Mouse (Mus musculus): Measurements from ENCODE around the gene Plxnc1. TPM values are rescaled to one million over a fixed set of nuclear protein-coding genes. Genes with fewer than 3 reads are reported as not detected.

The Plxnc1 gene
- polyA plus RNA-seq, 1 experiment from 2014 or later = 2.5 TPM

GRCm38 (mm10) chr10:94974345-94975098, 29.9 kb upstream of the Plxnc1 start:
- Histone ChIP-seq H3K27me3 (no peaks in the 10 kb centered on the region), H3K27ac (replicated peaks) (no peak overlapping the region), H3K4me1 (no peaks in the 10 kb centered on the region; the same call in 1 of the 2 replicates), H3K4me2 (replicated peaks) (0 out of 2 replicates have a peak overlapping the region, but pooled peaks have one; percentile 4), H3K36me3 (no peaks in the 10 kb centered on the region), H3K9me3 (replicated peaks) (no peaks in the 10 kb centered on the region), H3K9ac (no peak overlapping the region), H3K4me3 (replicated peaks) (no peak overlapping the region)
- no peak for ATAC-seq (ENCODE audit: insufficient number of reproducible peaks, low FRiP score, low TSS enrichment, low read depth)
- WGBS = 49% methylated on average over 9 of the region's 9 CpGs

DNA sequence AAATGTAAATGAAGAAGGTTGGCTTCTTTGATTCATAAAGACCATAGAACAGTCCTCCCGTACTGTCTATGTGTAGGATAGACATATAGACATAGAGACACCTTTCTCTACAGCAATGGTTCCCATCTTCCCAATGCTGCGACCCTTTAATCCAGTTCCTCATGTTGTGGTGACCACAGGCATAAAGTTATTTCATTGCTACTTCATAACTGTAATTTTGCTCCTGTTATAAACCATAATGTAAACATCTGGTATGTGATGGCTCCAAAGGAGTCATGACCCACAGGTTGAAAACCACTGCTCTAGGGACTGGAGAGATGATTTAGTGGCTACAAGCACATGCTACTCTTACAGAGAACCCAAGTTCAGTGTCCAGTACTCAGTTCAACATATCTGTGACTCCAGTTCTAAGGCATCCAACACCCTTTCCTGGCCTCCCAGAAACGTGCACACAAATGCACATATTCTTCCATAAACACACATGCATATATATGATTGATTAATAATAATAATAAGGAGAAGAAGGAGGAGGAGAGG, 27.1 kb upstream of the Plxnc1 start:
- no peak overlapping the region for H3K27ac ChIP-seq (replicated peaks)

GRCm38 (mm10) chr10:94970221-94970620, 25.6 kb upstream of the Plxnc1 start:
- Histone ChIP-seq H3K36me3 (no peaks in the 10 kb centered on the region), H3K4me1 (no peaks in the 10 kb centered on the region; the same call in 1 of the 2 replicates), H3K27me3 (no peaks in the 10 kb centered on the region), H3K9ac (no peak overlapping the region), H3K4me3 (replicated peaks) (no peak overlapping the region), H3K4me2 (replicated peaks) (no peak overlapping the region), H3K27ac (replicated peaks) (no peak overlapping the region), H3K9me3 (replicated peaks) (no peaks in the 10 kb centered on the region)
- ATAC-seq (ENCODE audit: insufficient number of reproducible peaks, low FRiP score, low TSS enrichment, low read depth) = no peak
- 67% methylated on average over 6 of the region's 6 CpGs for WGBS

More for the DNA sequence above, 27.1 kb upstream of the Plxnc1 start:
- Histone ChIP-seq H3K36me3 (no peaks in the 10 kb centered on the region), H3K4me1 (no peaks in the 10 kb centered on the region; the same call in 1 of the 2 replicates), H3K27me3 (no peaks in the 10 kb centered on the region), H3K4me2 (replicated peaks) (no peak overlapping the region), H3K9me3 (replicated peaks) (no peaks in the 10 kb centered on the region), H3K9ac (no peak overlapping the region), H3K4me3 (replicated peaks) (no peak overlapping the region)
- 83% methylated on average over 3 of the region's 3 CpGs for WGBS
- ATAC-seq (ENCODE audit: insufficient number of reproducible peaks, low FRiP score, low TSS enrichment, low read depth) = no peak

- WGBS = 88% methylated on average over 7 of the region's 7 CpGs
- H3K9ac ChIP-seq = no peak overlapping the region
- ATAC-seq (ENCODE audit: insufficient number of reproducible peaks, low FRiP score, low TSS enrichment, low read depth) = no peak
- H3K36me3 ChIP-seq = no peaks in the 10 kb centered on the region
- no peak overlapping the region for H3K27ac ChIP-seq (replicated peaks)
- H3K27me3 ChIP-seq = no peaks in the 10 kb centered on the region
- no peaks in the 10 kb centered on the region; the same call in 1 of the 2 replicates for H3K9me3 ChIP-seq (replicated peaks)
- no peaks in the 10 kb centered on the region for H3K4me1 ChIP-seq
- H3K4me3 ChIP-seq (replicated peaks) = no peak overlapping the region
- H3K4me2 ChIP-seq (replicated peaks) = no peak overlapping the region
Measured at GRCm38 (mm10) chr10:94967468-94967867, 22.8 kb upstream of the Plxnc1 start.

GRCm38 (mm10) chr10:94966789-94967188, 22.2 kb upstream of the Plxnc1 start:
- WGBS = 91% methylated on average over 7 of the region's 7 CpGs
- ATAC-seq (ENCODE audit: insufficient number of reproducible peaks, low FRiP score, low TSS enrichment, low read depth) = no peak
- Histone ChIP-seq H3K4me1 (no peaks in the 10 kb centered on the region), H3K27me3 (no peaks in the 10 kb centered on the region), H3K4me3 (replicated peaks) (no peak overlapping the region), H3K27ac (replicated peaks) (no peak overlapping the region), H3K9ac (no peak overlapping the region), H3K9me3 (replicated peaks) (no peaks in the 10 kb centered on the region; the same call in 1 of the 2 replicates), H3K36me3 (no peaks in the 10 kb centered on the region), H3K4me2 (replicated peaks) (no peak overlapping the region)

- ATAC-seq (ENCODE audit: insufficient number of reproducible peaks, low FRiP score, low TSS enrichment, low read depth) = no peak
- WGBS = 86% methylated on average over 3 of the region's 3 CpGs
Measured at GRCm38 (mm10) chr10:94965093-94965492, 20.5 kb upstream of the Plxnc1 start.

GRCm38 (mm10) chr10:94962005-94962404, 17.4 kb upstream of the Plxnc1 start:
- no peak for ATAC-seq (ENCODE audit: insufficient number of reproducible peaks, low FRiP score, low TSS enrichment, low read depth)
- no peaks in the 10 kb centered on the region; the same call in 1 of the 2 replicates for H3K9me3 ChIP-seq (replicated peaks)
- H3K4me3 ChIP-seq (replicated peaks) = no peak overlapping the region
- H3K4me1 ChIP-seq = no peaks in the 10 kb centered on the region
- no peak overlapping the region for H3K27ac ChIP-seq (replicated peaks)
- no peaks in the 10 kb centered on the region for H3K36me3 ChIP-seq
- no peaks in the 10 kb centered on the region for H3K27me3 ChIP-seq
- H3K4me2 ChIP-seq (replicated peaks) = no peak overlapping the region
- H3K9ac ChIP-seq = no peak overlapping the region
- WGBS = 80% methylated on average over 10 of the region's 10 CpGs

More at GRCm38 (mm10) chr10:94965093-94965492, 20.5 kb upstream of the Plxnc1 start:
- Histone ChIP-seq H3K9ac (no peak overlapping the region), H3K4me2 (replicated peaks) (no peak overlapping the region), H3K27me3 (no peaks in the 10 kb centered on the region), H3K27ac (replicated peaks) (no peak overlapping the region), H3K4me1 (no peaks in the 10 kb centered on the region), H3K4me3 (replicated peaks) (no peak overlapping the region), H3K36me3 (no peaks in the 10 kb centered on the region), H3K9me3 (replicated peaks) (no peaks in the 10 kb centered on the region; the same call in 1 of the 2 replicates)

DNA sequence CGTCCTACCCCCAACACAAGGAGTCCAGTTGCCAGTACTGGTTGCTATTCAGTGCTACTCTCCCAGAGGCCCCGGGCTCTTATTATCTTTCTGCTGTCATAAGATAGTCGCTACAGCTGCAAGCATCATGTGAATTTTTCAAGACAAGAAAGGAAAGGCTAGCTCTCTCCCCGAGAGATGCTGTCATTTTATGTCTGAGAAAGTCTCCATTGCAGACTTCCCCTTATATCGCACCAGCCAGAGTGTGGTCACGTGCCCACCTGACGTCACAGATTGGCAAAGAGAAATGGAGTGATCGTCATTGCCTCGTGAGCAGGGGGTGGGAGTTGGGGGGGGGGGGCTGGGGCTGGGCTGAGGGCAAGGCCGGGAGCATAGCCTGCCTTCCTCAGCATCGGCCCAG, 16.6 kb upstream of the Plxnc1 start:
- Histone ChIP-seq H3K36me3 (no peaks in the 10 kb centered on the region), H3K4me3 (replicated peaks) (no peak overlapping the region), H3K27ac (replicated peaks) (no peak overlapping the region), H3K9me3 (replicated peaks) (no peaks in the 10 kb centered on the region; the same call in 1 of the 2 replicates), H3K4me1 (no peaks in the 10 kb centered on the region), H3K4me2 (replicated peaks) (no peak overlapping the region), H3K27me3 (no peaks in the 10 kb centered on the region), H3K9ac (no peak overlapping the region)
- no peak for ATAC-seq (ENCODE audit: insufficient number of reproducible peaks, low FRiP score, low TSS enrichment, low read depth)
- WGBS = 77% methylated on average over 11 of the region's 11 CpGs

GRCm38 (mm10) chr10:94958311-94958710, 13.7 kb upstream of the Plxnc1 start:
- H3K4me3 ChIP-seq (replicated peaks) = no peak overlapping the region
- H3K4me1 ChIP-seq = no peaks in the 10 kb centered on the region
- no peak overlapping the region for H3K9ac ChIP-seq
- no peaks in the 10 kb centered on the region for H3K9me3 ChIP-seq (replicated peaks)
- no peak overlapping the region for H3K4me2 ChIP-seq (replicated peaks)
- H3K36me3 ChIP-seq = no peaks in the 10 kb centered on the region
- 7% methylated on average over 7 of the region's 7 CpGs for WGBS
- no peak for ATAC-seq (ENCODE audit: insufficient number of reproducible peaks, low FRiP score, low TSS enrichment, low read depth)
- no peaks in the 10 kb centered on the region for H3K27me3 ChIP-seq
- H3K27ac ChIP-seq (replicated peaks) = no peak overlapping the region

DNA sequence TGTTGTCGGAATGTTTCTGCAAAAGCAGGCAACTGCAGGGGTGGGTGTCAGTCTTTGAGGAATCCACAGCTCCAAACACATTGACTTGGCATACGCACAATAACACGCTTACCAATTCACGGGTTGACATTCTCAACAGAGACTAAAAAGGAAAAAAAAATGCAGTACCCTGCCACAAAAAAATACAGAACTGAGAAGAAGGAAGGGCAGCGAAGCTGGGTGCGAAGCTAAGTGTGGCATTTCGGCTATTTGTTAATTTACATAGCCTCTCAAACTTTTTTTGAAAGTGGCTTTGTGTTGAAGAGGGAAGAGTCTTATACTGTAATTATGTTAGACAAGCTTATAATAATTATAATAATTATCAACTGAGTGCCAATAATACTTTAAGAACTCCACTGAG, 13.1 kb upstream of the Plxnc1 start:
- Histone ChIP-seq H3K36me3 (no peaks in the 10 kb centered on the region), H3K27ac (replicated peaks) (no peak overlapping the region), H3K9ac (no peak overlapping the region), H3K4me3 (replicated peaks) (no peak overlapping the region), H3K4me2 (replicated peaks) (no peak overlapping the region), H3K27me3 (no peaks in the 10 kb centered on the region), H3K9me3 (replicated peaks) (no peaks in the 10 kb centered on the region), H3K4me1 (no peaks in the 10 kb centered on the region)
- 78% methylated on average over 7 of the region's 7 CpGs for WGBS
- ATAC-seq (ENCODE audit: insufficient number of reproducible peaks, low FRiP score, low TSS enrichment, low read depth) = no peak

- WGBS = 77% methylated on average over 10 of the region's 10 CpGs
- no peak for ATAC-seq (ENCODE audit: insufficient number of reproducible peaks, low FRiP score, low TSS enrichment, low read depth)
Measured at GRCm38 (mm10) chr10:94947915-94948675, 3.5 kb upstream of the Plxnc1 start.

More at GRCm38 (mm10) chr10:94947915-94948675, 3.5 kb upstream of the Plxnc1 start:
- Histone ChIP-seq H3K4me3 (replicated peaks) (no peak overlapping the region), H3K27ac (replicated peaks) (no peak overlapping the region), H3K4me2 (replicated peaks) (no peak overlapping the region), H3K9ac (no peak overlapping the region), H3K9me3 (replicated peaks) (no peaks in the 10 kb centered on the region), H3K36me3 (no peaks in the 10 kb centered on the region), H3K27me3 (peaks cover 42% of the 10 kb centered on the region), H3K4me1 (peaks cover 17% of the 10 kb centered on the region)

All from embryonic facial prominence, embryonic 15.5 days (tissue).